Mouse (Mus musculus) erythroblast, embryonic 14.5 days (primary cell): Measurements from ENCODE around the gene Cycs. TPM values are rescaled to one million over a fixed set of nuclear protein-coding genes. Genes with fewer than 3 reads are reported as not detected.
"Not testable (repeated sequence)": the region's sequence is repeated elsewhere in the genome, so short reads cannot be mapped to it uniquely, and the experiment has no call there.

Experiments
- H3K27me3 ChIP-seq: 2 replicates; pipeline ENCODE4 v1.6.1; 2012; ENCODE audit warnings: inconsistent platforms; ENCODE audit not compliant: control insufficient read depth
- H3K36me3 ChIP-seq: 2 replicates; pipeline ENCODE4 v1.6.1; 2012; ENCODE audit warnings: mild to moderate bottlenecking, inconsistent platforms; ENCODE audit not compliant: control insufficient read depth
- H3K4me1 ChIP-seq: 2 replicates; pipeline ENCODE4 v1.6.1; 2012; ENCODE audit warnings: inconsistent platforms; ENCODE audit not compliant: control insufficient read depth
- H3K4me3 ChIP-seq: replicated peaks from 2 replicates; pipeline ENCODE3; 2012; ENCODE audit warnings: moderate library complexity, mild to moderate bottlenecking, inconsistent platforms
- H3K9me3 ChIP-seq: 2 replicates; pipeline ENCODE4 v1.6.1; 2012; ENCODE audit warnings: low read length, inconsistent platforms, mixed read lengths; ENCODE audit not compliant: control insufficient read depth
- GATA1 ChIP-seq: IDR thresholded peaks from 2 replicates; pipeline ENCODE4 v1.6.1; 2012; ENCODE audit warnings: low read length, inconsistent platforms, mixed read lengths
- TAL1 ChIP-seq: IDR thresholded peaks from 3 replicates; pipeline ENCODE4 v1.6.1; 2012; ENCODE audit warnings: low read length, inconsistent platforms, mixed read lengths
- polyA plus RNA-seq: library from polyadenylated mRNA; stranded (reverse); fragments of >175 nt; gene quantifications from 2 replicates; pipeline ENCODE4 v1.2.3, GENCODE M21; 2012

The Cycs gene
- polyA plus RNA-seq, 1 experiment = 0.88 TPM

GRCm38 (mm10) chr6:50587412-50587811 is 21.1 kb upstream of the Cycs start:
- Histone ChIP-seq H3K4me3 (no peak overlapping the region), H3K4me1 (no peaks in the 10 kb centered on the region; the same call in 1 of the 2 replicates), H3K9me3 (no peaks in the 10 kb centered on the region), H3K27me3 (no peaks in the 10 kb centered on the region), H3K36me3 (no peaks in the 10 kb centered on the region)
- no peak for TF ChIP-seq GATA1
- TF ChIP-seq TAL1 = no peak

- no peaks in the 10 kb centered on the region for H3K36me3 ChIP-seq
- H3K4me1 ChIP-seq = no peaks in the 10 kb centered on the region; the same call in 1 of the 2 replicates
- TF ChIP-seq GATA1 (no peak), TAL1 (no peak)
- H3K4me3 ChIP-seq = no peak overlapping the region
- no peaks in the 10 kb centered on the region for H3K9me3 ChIP-seq
- no peaks in the 10 kb centered on the region for H3K27me3 ChIP-seq
Measured at GRCm38 (mm10) chr6:50586316-50586715, 20.0 kb upstream of the Cycs start.

- H3K9me3 ChIP-seq = no peaks in the 10 kb centered on the region
- no peak for TF ChIP-seq GATA1
- no peak for TF ChIP-seq TAL1
- no peak overlapping the region for H3K4me3 ChIP-seq
- H3K36me3 ChIP-seq = no peaks in the 10 kb centered on the region
- H3K4me1 ChIP-seq = no peaks in the 10 kb centered on the region; the same call in 1 of the 2 replicates
- no peaks in the 10 kb centered on the region for H3K27me3 ChIP-seq
Measured at GRCm38 (mm10) chr6:50585733-50586132, 19.4 kb upstream of the Cycs start.

GRCm38 (mm10) chr6:50571661-50572060 is 5.3 kb upstream of the Cycs start:
- no peaks in the 10 kb centered on the region for H3K36me3 ChIP-seq
- no peaks in the 10 kb centered on the region for H3K27me3 ChIP-seq
- no peak overlapping the region for H3K4me3 ChIP-seq
- no peaks in the 10 kb centered on the region for H3K9me3 ChIP-seq
- TF ChIP-seq TAL1 = no peak
- no peak for TF ChIP-seq GATA1
- H3K4me1 ChIP-seq = peaks cover 11% of the 10 kb centered on the region

- Histone ChIP-seq H3K4me3 (peak overlapping the region; percentile 83), H3K36me3 (peaks cover 19% of the 10 kb centered on the region), H3K4me1 (peaks cover 23% of the 10 kb centered on the region), H3K27me3 (no peaks in the 10 kb centered on the region), H3K9me3 (no peaks in the 10 kb centered on the region)
- TF ChIP-seq TAL1 = no peak
- TF ChIP-seq GATA1 = no peak
Measured at GRCm38 (mm10) chr6:50566997-50567255, 588 bp upstream of the Cycs start.

- peaks cover 23% of the 10 kb centered on the region for H3K4me1 ChIP-seq
- H3K4me3 ChIP-seq = no peak overlapping the region
- no peaks in the 10 kb centered on the region for H3K27me3 ChIP-seq
- no peaks in the 10 kb centered on the region for H3K9me3 ChIP-seq
- TF ChIP-seq GATA1 (no peak), TAL1 (no peak)
- peaks cover 19% of the 10 kb centered on the region for H3K36me3 ChIP-seq
Measured at GRCm38 (mm10) chr6:50563651-50564050, 2.7 kb downstream of the Cycs start.

- no peaks in the 10 kb centered on the region for H3K27me3 ChIP-seq
- H3K4me1 ChIP-seq = peaks cover 20% of the 10 kb centered on the region
Measured at GRCm38 (mm10) chr6:50562421-50562820, 3.9 kb downstream of the Cycs start.

GRCm38 (mm10) chr6:50560776-50561175 is 5.6 kb downstream of the Cycs start:
- Histone ChIP-seq H3K4me3 (no peak overlapping the region), H3K9me3 (no peaks in the 10 kb centered on the region), H3K27me3 (no peaks in the 10 kb centered on the region), H3K36me3 (peaks cover 19% of the 10 kb centered on the region), H3K4me1 (peaks cover 8% of the 10 kb centered on the region)
- TF ChIP-seq TAL1 (no peak), GATA1 (no peak)

More at GRCm38 (mm10) chr6:50562421-50562820, 3.9 kb downstream of the Cycs start:
- H3K9me3 ChIP-seq = no peaks in the 10 kb centered on the region
- TF ChIP-seq GATA1 (no peak), TAL1 (no peak)
- no peak overlapping the region for H3K4me3 ChIP-seq
- peaks cover 19% of the 10 kb centered on the region for H3K36me3 ChIP-seq

GRCm38 (mm10) chr6:50558877-50559276 is 7.5 kb downstream of the Cycs start:
- Histone ChIP-seq H3K4me3 (no peak overlapping the region), H3K4me1 (no peaks in the 10 kb centered on the region; the same call in 1 of the 2 replicates), H3K9me3 (no peaks in the 10 kb centered on the region), H3K36me3 (peaks cover 14% of the 10 kb centered on the region), H3K27me3 (no peaks in the 10 kb centered on the region)
- TF ChIP-seq TAL1 = no peak
- no peak for TF ChIP-seq GATA1

- Histone ChIP-seq H3K36me3 (peaks cover 4% of the 10 kb centered on the region), H3K9me3 (no peaks in the 10 kb centered on the region), H3K27me3 (no peaks in the 10 kb centered on the region), H3K4me3 (no peak overlapping the region), H3K4me1 (no peaks in the 10 kb centered on the region; the same call in 1 of the 2 replicates)
- TF ChIP-seq TAL1 (no peak), GATA1 (no peak)
Measured at GRCm38 (mm10) chr6:50557566-50557965, 8.8 kb downstream of the Cycs start.

GRCm38 (mm10) chr6:50554223-50554622 is 12.1 kb downstream of the Cycs start:
- H3K4me1 ChIP-seq, H3K27me3 ChIP-seq, H3K36me3 ChIP-seq, H3K4me3 ChIP-seq, H3K9me3 ChIP-seq: not testable (repeated sequence)
